Mouse (Mus musculus) neural tube, embryonic 15.5 days (tissue): ENCODE results near the gene Mob1b. TPM values are rescaled to one million over a fixed set of nuclear protein-coding genes. Genes with fewer than 3 reads are reported as not detected.

Experiments
- ATAC-seq: fragments of 200-750 bp; cut with Nextera tagmentation; 2 replicates; pipeline ENCODE4 v1.8.0; 2017; ENCODE audit warnings: mild to moderate bottlenecking, moderate TSS enrichment, moderate library complexity; ENCODE audit not compliant: low FRiP score
- H3K27ac ChIP-seq: fragments of 300-500 bp; sonication (generic); replicated peaks from 2 replicates; pipeline ENCODE4 v1.5.1; 2015; ENCODE audit warnings: mild to moderate bottlenecking, inconsistent platforms
- H3K27me3 ChIP-seq: fragments of 300-500 bp; sonication (generic); replicated peaks from 2 replicates; pipeline ENCODE4 v1.6.1; 2015; ENCODE audit warnings: inconsistent platforms
- H3K36me3 ChIP-seq: fragments of 300-500 bp; sonication (generic); 2 replicates; pipeline ENCODE4 v1.6.1; 2015; ENCODE audit warnings: inconsistent platforms
- H3K4me1 ChIP-seq: fragments of 300-500 bp; sonication (generic); 2 replicates; pipeline ENCODE4 v1.6.1; 2015; ENCODE audit warnings: inconsistent platforms
- H3K4me2 ChIP-seq: fragments of 300-500 bp; sonication (generic); 2 replicates; pipeline ENCODE4 v1.6.1; 2015; ENCODE audit warnings: inconsistent platforms, mild to moderate bottlenecking, moderate library complexity
- H3K4me3 ChIP-seq: fragments of 300-500 bp; sonication (generic); replicated peaks from 2 replicates; pipeline ENCODE4 v1.5.1; 2015; ENCODE audit warnings: mild to moderate bottlenecking, inconsistent platforms
- H3K9ac ChIP-seq: fragments of 300-500 bp; sonication (generic); replicated peaks from 2 replicates; pipeline ENCODE4 v1.6.1; 2015; ENCODE audit warnings: mild to moderate bottlenecking, inconsistent platforms
- H3K9me3 ChIP-seq: fragments of 300-500 bp; sonication (generic); replicated peaks from 2 replicates; pipeline ENCODE4 v1.6.1; 2016; ENCODE audit warnings: inconsistent platforms
- WGBS: fragments of 180-500 bp; shearing (Covaris S2); methylation state at CpG from one replicate; pipeline ENCODE4 v1.1.7; 2015; ENCODE audit warnings: mixed read lengths; 5-methylcytosine and 5-hydroxymethylcytosine counted together
- polyA plus RNA-seq: library from polyadenylated mRNA; unstranded; fragments of >200 nt; fragmentation: Nextera tagmentation; extraction: Ambion mirVana; gene quantifications from 2 replicates; pipeline ENCODE4 v1.2.1, GENCODE M21; 2015

The Mob1b gene
- polyA plus RNA-seq, result 7.8 and 8.3 TPM in 2 replicates

- ATAC-seq, result peak; percentile 97
- H3K4me2 ChIP-seq, result peak within 1 kb of the TSS; percentile 84
Measured at GRCm38 (mm10) chr5:88720116-88721002, at the start of gene Mob1b. TSS of gene Mob1b (plus strand) at chr5:88720855.

GRCm38 (mm10) chr5:88674703-88675442 lies 45.8 kb upstream of the Mob1b start:
- H3K36me3 ChIP-seq, result peaks cover 21% of the 10 kb centered on the region
- H3K27me3 ChIP-seq, result no peaks in the 10 kb centered on the region
- peak; percentile 51; the same call in 1 of the 2 replicates for ATAC-seq
- H3K4me3 ChIP-seq, result peak overlapping the region; percentile 90
- peak overlapping the region; percentile 96 for H3K27ac ChIP-seq
- peak overlapping the region; percentile 95 for H3K9ac ChIP-seq
- H3K4me2 ChIP-seq, result peak overlapping the region; percentile 88
- WGBS, result under 1% methylated on average over 46 of the region's 47 CpGs
- no peaks in the 10 kb centered on the region for H3K9me3 ChIP-seq
- peaks cover 27% of the 10 kb centered on the region for H3K4me1 ChIP-seq

More at GRCm38 (mm10) chr5:88720116-88721002, at the start of gene Mob1b:
- peak within 1 kb of the TSS; percentile 99 for H3K9ac ChIP-seq
- H3K36me3 ChIP-seq, result no peaks in the 10 kb centered on the region
- H3K9me3 ChIP-seq, result no peaks in the 10 kb centered on the region
- H3K27ac ChIP-seq, result peak within 1 kb of the TSS; percentile 93
- peaks cover 31% of the 10 kb centered on the region for H3K4me1 ChIP-seq
- no peaks in the 10 kb centered on the region for H3K27me3 ChIP-seq
- peak within 1 kb of the TSS; percentile 99 for H3K4me3 ChIP-seq
- under 1% methylated on average over 54 of the region's 54 CpGs for WGBS

- H3K36me3 ChIP-seq, result peaks cover 13% of the 10 kb centered on the region
- no peaks in the 10 kb centered on the region for H3K27me3 ChIP-seq
- H3K4me2 ChIP-seq, result peak within 1 kb of the TSS; percentile 88
- ATAC-seq, result peak; percentile 95
- H3K9ac ChIP-seq, result peak within 1 kb of the TSS; percentile 95
- H3K4me1 ChIP-seq, result peaks cover 27% of the 10 kb centered on the region
- peak within 1 kb of the TSS; percentile 90 for H3K4me3 ChIP-seq
- WGBS, result under 1% methylated on average over 80 of the region's 127 CpGs
- H3K27ac ChIP-seq, result peak within 1 kb of the TSS; percentile 96
- H3K9me3 ChIP-seq, result no peaks in the 10 kb centered on the region
Measured at GRCm38 (mm10) chr5:88675443-88676387, 44.9 kb upstream of the Mob1b start, which contains the start of gene Grsf1. TSS of gene Grsf1 (minus strand) at chr5:88676171.

- Histone ChIP-seq H3K36me3 (no peaks in the 10 kb centered on the region), H3K4me1 (peaks cover 16% of the 10 kb centered on the region), H3K27me3 (no peaks in the 10 kb centered on the region), H3K9ac (no peak overlapping the region), H3K4me3 (no peak overlapping the region), H3K4me2 (no peak overlapping the region), H3K9me3 (no peaks in the 10 kb centered on the region), H3K27ac (no peak overlapping the region)
- ATAC-seq, result no peak
- WGBS, result 35% methylated on average over 7 of the region's 7 CpGs
Measured at GRCm38 (mm10) chr5:88678929-88679328, 41.7 kb upstream of the Mob1b start.

- Histone ChIP-seq H3K27me3 (no peaks in the 10 kb centered on the region), H3K36me3 (no peaks in the 10 kb centered on the region), H3K4me3 (no peak overlapping the region), H3K9me3 (no peaks in the 10 kb centered on the region), H3K4me1 (peaks cover 12% of the 10 kb centered on the region), H3K4me2 (no peak overlapping the region), H3K27ac (no peak overlapping the region), H3K9ac (no peak overlapping the region)
- WGBS, result 6% methylated on average over 6 of the region's 6 CpGs
- no peak for ATAC-seq
Measured at GRCm38 (mm10) chr5:88679341-88679740, 41.3 kb upstream of the Mob1b start.

- ATAC-seq, result no peak
- H3K4me3 ChIP-seq, result no peak overlapping the region
- 0 out of 2 replicates have a peak, but pooled peaks cover 3% of the 10 kb centered on the region for H3K27me3 ChIP-seq
- no peaks in the 10 kb centered on the region for H3K9me3 ChIP-seq
- H3K9ac ChIP-seq, result no peak overlapping the region
- no peaks in the 10 kb centered on the region for H3K36me3 ChIP-seq
- no peak overlapping the region for H3K27ac ChIP-seq
- WGBS, result 88% methylated on average over 6 of the region's 6 CpGs
- peaks cover 5% of the 10 kb centered on the region for H3K4me1 ChIP-seq
- no peak overlapping the region for H3K4me2 ChIP-seq
Measured at GRCm38 (mm10) chr5:88680567-88680966, 40.1 kb upstream of the Mob1b start.

- Histone ChIP-seq H3K27me3 (0 out of 2 replicates have a peak, but pooled peaks cover 3% of the 10 kb centered on the region), H3K4me3 (no peak overlapping the region), H3K9me3 (no peaks in the 10 kb centered on the region), H3K9ac (no peak overlapping the region), H3K4me1 (no peaks in the 10 kb centered on the region), H3K36me3 (no peaks in the 10 kb centered on the region), H3K27ac (no peak overlapping the region), H3K4me2 (no peak overlapping the region)
- no peak for ATAC-seq
- 70% methylated on average over 9 of the region's 9 CpGs for WGBS
Measured at GRCm38 (mm10) chr5:88683706-88684105, 36.9 kb upstream of the Mob1b start.

GRCm38 (mm10) chr5:88684226-88684625 lies 36.4 kb upstream of the Mob1b start:
- ATAC-seq, result no peak
- Histone ChIP-seq H3K9me3 (no peaks in the 10 kb centered on the region), H3K36me3 (no peaks in the 10 kb centered on the region), H3K4me1 (no peaks in the 10 kb centered on the region), H3K27me3 (0 out of 2 replicates have a peak, but pooled peaks cover 3% of the 10 kb centered on the region), H3K9ac (no peak overlapping the region), H3K4me3 (no peak overlapping the region), H3K4me2 (no peak overlapping the region), H3K27ac (no peak overlapping the region)
- WGBS, result 11% methylated on average over 3 of the region's 3 CpGs

GRCm38 (mm10) chr5:88685306-88685705 lies 35.3 kb upstream of the Mob1b start:
- no peaks in the 10 kb centered on the region for H3K9me3 ChIP-seq
- WGBS, result 7% methylated on average over 6 of the region's 6 CpGs
- ATAC-seq, result no peak
- no peak overlapping the region for H3K27ac ChIP-seq
- H3K36me3 ChIP-seq, result no peaks in the 10 kb centered on the region
- H3K27me3 ChIP-seq, result 0 out of 2 replicates have a peak, but pooled peaks cover 3% of the 10 kb centered on the region
- H3K4me1 ChIP-seq, result no peaks in the 10 kb centered on the region
- H3K4me2 ChIP-seq, result no peak overlapping the region
- H3K9ac ChIP-seq, result no peak overlapping the region
- no peak overlapping the region for H3K4me3 ChIP-seq

- ATAC-seq, result no peak
- Histone ChIP-seq H3K27me3 (0 out of 2 replicates have a peak, but pooled peaks cover 3% of the 10 kb centered on the region), H3K4me2 (no peak overlapping the region), H3K36me3 (no peaks in the 10 kb centered on the region), H3K4me1 (no peaks in the 10 kb centered on the region), H3K27ac (no peak overlapping the region), H3K4me3 (no peak overlapping the region), H3K9me3 (no peaks in the 10 kb centered on the region), H3K9ac (no peak overlapping the region)
- 69% methylated on average over 6 of the region's 6 CpGs for WGBS
Measured at GRCm38 (mm10) chr5:88685745-88686299, 34.8 kb upstream of the Mob1b start.
